Mouse (Mus musculus) cortical plate, adult 2 months (tissue): ENCODE results near the gene Slc7a5.

Experiments used
- CTCF ChIP-seq: fragments of 200-500 bp; IDR thresholded peaks from 2 replicates; pipeline ENCODE4 v1.5.1; 2011; ENCODE audit warnings: mild to moderate bottlenecking, control low read depth, low read length; ENCODE audit not compliant: insufficient read depth; ENCODE audit errors: extremely low read depth
- POLR2A ChIP-seq: fragments of 200-500 bp; IDR thresholded peaks from 2 replicates; pipeline ENCODE4 v1.6.1; 2011; ENCODE audit warnings: mild to moderate bottlenecking, low read length, control low read depth; ENCODE audit not compliant: insufficient read depth; ENCODE audit errors: extremely low read depth

GRCm38 (mm10) chr8:121843184-121843733, 64.2 kb downstream of the Slc7a5 start:
- TF ChIP-seq CTCF = no peak
- no peak for TF ChIP-seq POLR2A
